Mouse (Mus musculus) myocyte (in vitro differentiated cells): ENCODE results near the gene Gm20388. TPM values are rescaled to one million over a fixed set of nuclear protein-coding genes. Genes with fewer than 3 reads are reported as not detected.

ENCODE experiments used
- H3K27me3 ChIP-seq: one replicate; pipeline ENCODE4 v1.6.1; 2011; ENCODE audit not compliant: control insufficient read depth, insufficient read depth, insufficient read length
- H3K36me3 ChIP-seq: one replicate; pipeline ENCODE4 v1.6.1; 2011; ENCODE audit not compliant: control insufficient read depth, insufficient read depth
- H3K4me2 ChIP-seq: one replicate; pipeline ENCODE4 v1.6.1; 2011; ENCODE audit warnings: low read depth, control low read depth
- H3K4me3 ChIP-seq: one replicate; pipeline ENCODE4 v1.5.1; 2011; ENCODE audit warnings: mild to moderate bottlenecking, control low read depth, moderate library complexity
- H3K79me2 ChIP-seq: one replicate; pipeline ENCODE4 v1.6.1; 2011; ENCODE audit not compliant: control insufficient read depth, insufficient read depth
- H3ac ChIP-seq: one replicate; pipeline ENCODE4 v1.6.1; 2011; ENCODE audit not compliant: control insufficient read depth, insufficient read length
- CEBPB ChIP-seq: IDR thresholded peaks from 2 replicates; pipeline ENCODE4 v1.6.1; 2011; ENCODE audit warnings: mild to moderate bottlenecking, moderate library complexity; ENCODE audit not compliant: poor library complexity, insufficient read depth, severe bottlenecking
- E2F4 ChIP-seq: IDR thresholded peaks from one replicate; pipeline ENCODE4 v1.6.1; 2011; ENCODE audit warnings: mild to moderate bottlenecking, control low read depth, moderate library complexity; ENCODE audit not compliant: insufficient read depth
- MAX ChIP-seq: IDR thresholded peaks from one replicate; pipeline ENCODE4 v1.6.1; 2011; ENCODE audit warnings: low read depth, mild to moderate bottlenecking, control low read depth
- MYOD1 ChIP-seq, 3 experiments: IDR thresholded peaks; one replicate each; pipeline ENCODE4 v1.6.1; 2011; ENCODE audit warnings: control low read depth in 2 of 3, low read depth in 2 of 3, mild to moderate bottlenecking in 2 of 3, moderate library complexity in 1 of 3; ENCODE audit not compliant: insufficient read length in 2 of 3, control insufficient read depth in 1 of 3
- MYOG ChIP-seq, 3 experiments: IDR thresholded peaks; one replicate each; pipeline ENCODE4 v1.6.1; 2011; ENCODE audit warnings: control low read depth in 2 of 3, low read depth in 2 of 3, mild to moderate bottlenecking in 2 of 3; ENCODE audit not compliant: insufficient read length in 2 of 3, control insufficient read depth in 1 of 3, insufficient read depth in 1 of 3
- POLR2A ChIP-seq: IDR thresholded peaks from one replicate; pipeline ENCODE4 v1.6.1; 2011; ENCODE audit warnings: low read depth, mild to moderate bottlenecking, control low read depth, moderate library complexity; ENCODE audit not compliant: insufficient read length
- POLR2AphosphoS2 ChIP-seq: IDR thresholded peaks from one replicate; pipeline ENCODE4 v1.6.1; 2011; ENCODE audit warnings: low read depth, control low read depth; ENCODE audit not compliant: insufficient read length
- REST ChIP-seq: IDR thresholded peaks from one replicate; pipeline ENCODE4 v1.6.1; 2011; ENCODE audit warnings: mild to moderate bottlenecking, control low read depth, moderate library complexity; ENCODE audit not compliant: insufficient read depth, insufficient read length
- SRF ChIP-seq: IDR thresholded peaks from one replicate; pipeline ENCODE4 v1.6.1; 2011; ENCODE audit warnings: low read depth; ENCODE audit not compliant: control insufficient read depth, insufficient read length
- TCF12 ChIP-seq: IDR thresholded peaks from one replicate; pipeline ENCODE4 v1.6.1; 2011; ENCODE audit warnings: mild to moderate bottlenecking, control low read depth; ENCODE audit not compliant: poor library complexity, insufficient read depth, severe bottlenecking
- TCF3 ChIP-seq: IDR thresholded peaks from one replicate; pipeline ENCODE4 v1.6.1; 2011; ENCODE audit warnings: low read depth, control low read depth; ENCODE audit not compliant: insufficient read length
- USF1 ChIP-seq: IDR thresholded peaks from one replicate; pipeline ENCODE4 v1.6.1; 2011; ENCODE audit warnings: low read depth, mild to moderate bottlenecking, control low read depth, moderate library complexity
- polyA plus RNA-seq: library from polyadenylated mRNA; unstranded; fragments of >200 nt; fragmentation: generic; extraction: Trizol; gene quantifications from one replicate; pipeline ENCODE4 v1.2.1, GENCODE M21; 2012; ENCODE audit warnings: missing spikeins

Gm20388 gene
- polyA plus RNA-seq, 1 experiment: 15.3 TPM

GRCm38 (mm10) chr8:122953028-122953427, 3042.4 kb downstream of the Gm20388 start:
- Histone ChIP-seq H3K4me2 (no peak overlapping the region), H3K36me3 (no peaks in the 10 kb centered on the region), H3K27me3 (no peaks in the 10 kb centered on the region), H3ac (no peak overlapping the region), H3K79me2 (peaks cover 100% of the 10 kb centered on the region), H3K4me3 (no peak overlapping the region)
- TF ChIP-seq E2F4 (no peak), CEBPB (no peak), MAX (no peak), POLR2AphosphoS2 (no peak), MYOD1 (IDR thresholded peaks at IDR 0.05; ENCODE audit: control insufficient read depth in 1 of 3, insufficient read length in 2 of 3, low read depth in 2 of 3) (no peak), REST (no peak), POLR2A (no peak), MYOG (IDR thresholded peaks at IDR 0.05; ENCODE audit: control insufficient read depth in 1 of 3, insufficient read depth in 1 of 3, insufficient read length in 2 of 3, low read depth in 2 of 3) (no peak), SRF (no peak), USF1 (no peak), TCF12 (no peak), TCF3 (no peak)

GRCm38 (mm10) chr8:122954090-122954799, 3043.6 kb downstream of the Gm20388 start:
- H3K4me2 ChIP-seq: no peak overlapping the region
- H3ac ChIP-seq: no peak overlapping the region
- H3K27me3 ChIP-seq: no peaks in the 10 kb centered on the region
- H3K36me3 ChIP-seq: no peaks in the 10 kb centered on the region
- H3K4me3 ChIP-seq: no peak overlapping the region
- peaks cover 100% of the 10 kb centered on the region for H3K79me2 ChIP-seq
- no peak for TF ChIP-seq E2F4

GRCm38 (mm10) chr8:122955195-122955594, 3044.6 kb downstream of the Gm20388 start:
- H3K36me3 ChIP-seq: no peaks in the 10 kb centered on the region
- no peak overlapping the region for H3ac ChIP-seq
- no peak overlapping the region for H3K4me2 ChIP-seq
- H3K79me2 ChIP-seq: peaks cover 100% of the 10 kb centered on the region
- TF ChIP-seq POLR2A: no peak
- no peak for TF ChIP-seq REST
- TF ChIP-seq SRF: no peak
- TF ChIP-seq MYOG (IDR thresholded peaks at IDR 0.05; ENCODE audit: control insufficient read depth in 1 of 3, insufficient read depth in 1 of 3, insufficient read length in 2 of 3, low read depth in 2 of 3): no peak
- no peak for TF ChIP-seq MYOD1 (IDR thresholded peaks at IDR 0.05; ENCODE audit: control insufficient read depth in 1 of 3, insufficient read length in 2 of 3, low read depth in 2 of 3)
- TF ChIP-seq TCF12: no peak
- no peak for TF ChIP-seq USF1
- TF ChIP-seq TCF3: no peak
- TF ChIP-seq CEBPB: no peak
- no peak for TF ChIP-seq MAX
- no peak for TF ChIP-seq POLR2AphosphoS2
- no peak overlapping the region for H3K4me3 ChIP-seq
- H3K27me3 ChIP-seq: no peaks in the 10 kb centered on the region

GRCm38 (mm10) chr8:122955997-122956396, 3045.4 kb downstream of the Gm20388 start:
- Histone ChIP-seq H3ac (no peak overlapping the region), H3K79me2 (peaks cover 100% of the 10 kb centered on the region)

GRCm38 (mm10) chr8:122960323-122960722, 3049.7 kb downstream of the Gm20388 start:
- Histone ChIP-seq H3K27me3 (no peaks in the 10 kb centered on the region), H3ac (no peak overlapping the region), H3K4me3 (no peak overlapping the region), H3K36me3 (no peaks in the 10 kb centered on the region), H3K4me2 (peak overlapping the region; percentile 48), H3K79me2 (peaks cover 100% of the 10 kb centered on the region)
- TF ChIP-seq CEBPB: no peak
- TF ChIP-seq TCF3: no peak
- no peak for TF ChIP-seq E2F4
- TF ChIP-seq POLR2A: no peak
- TF ChIP-seq MYOG (IDR thresholded peaks at IDR 0.05; ENCODE audit: control insufficient read depth in 1 of 3, insufficient read depth in 1 of 3, insufficient read length in 2 of 3, low read depth in 2 of 3): no peak
- TF ChIP-seq REST: no peak
- no peak for TF ChIP-seq USF1
- TF ChIP-seq MYOD1 (IDR thresholded peaks at IDR 0.05; ENCODE audit: control insufficient read depth in 1 of 3, insufficient read length in 2 of 3, low read depth in 2 of 3): no peak
- TF ChIP-seq POLR2AphosphoS2: no peak
- no peak for TF ChIP-seq MAX
- TF ChIP-seq TCF12: no peak
- no peak for TF ChIP-seq SRF

More at GRCm38 (mm10) chr8:122955997-122956396, 3045.4 kb downstream of the Gm20388 start:
- H3K4me2 ChIP-seq: no peak overlapping the region
- no peak overlapping the region for H3K4me3 ChIP-seq
- H3K36me3 ChIP-seq: no peaks in the 10 kb centered on the region
- H3K27me3 ChIP-seq: no peaks in the 10 kb centered on the region
- no peak for TF ChIP-seq POLR2A
- TF ChIP-seq TCF12: no peak
- TF ChIP-seq CEBPB: no peak
- no peak for TF ChIP-seq REST
- no peak for TF ChIP-seq MYOD1 (IDR thresholded peaks at IDR 0.05; ENCODE audit: control insufficient read depth in 1 of 3, insufficient read length in 2 of 3, low read depth in 2 of 3)
- no peak for TF ChIP-seq USF1
- no peak for TF ChIP-seq E2F4
- no peak for TF ChIP-seq SRF
- TF ChIP-seq TCF3: no peak
- TF ChIP-seq MYOG (IDR thresholded peaks at IDR 0.05; ENCODE audit: control insufficient read depth in 1 of 3, insufficient read depth in 1 of 3, insufficient read length in 2 of 3, low read depth in 2 of 3): no peak
- TF ChIP-seq POLR2AphosphoS2: no peak
- no peak for TF ChIP-seq MAX
